Mouse (Mus musculus) adrenal gland, postnatal 4 days (tissue): Measurements from ENCODE around the gene Rufy4. TPM values are rescaled to one million over a fixed set of nuclear protein-coding genes. Genes with fewer than 3 reads are reported as not detected.
A peak's percentile ranks its signal among the peaks of the same experiment; 100 is the strongest.

Experiments used
- DNase-seq, 2 experiments: peaks; one replicate each; pipeline ENCODE4 v3.0.0; 2021 to 2022; ENCODE audit warnings: low spot score in 2 of 2, mixed read lengths in 2 of 2
- total RNA-seq, 2 experiments: library from RNA; stranded (reverse); gene quantifications; 2 replicates each; pipeline ENCODE4 v1.2.3; 2021

The Rufy4 gene
- total RNA-seq, 2 experiments from 2014 or later: 3.9 to 4.0 TPM

DNA sequence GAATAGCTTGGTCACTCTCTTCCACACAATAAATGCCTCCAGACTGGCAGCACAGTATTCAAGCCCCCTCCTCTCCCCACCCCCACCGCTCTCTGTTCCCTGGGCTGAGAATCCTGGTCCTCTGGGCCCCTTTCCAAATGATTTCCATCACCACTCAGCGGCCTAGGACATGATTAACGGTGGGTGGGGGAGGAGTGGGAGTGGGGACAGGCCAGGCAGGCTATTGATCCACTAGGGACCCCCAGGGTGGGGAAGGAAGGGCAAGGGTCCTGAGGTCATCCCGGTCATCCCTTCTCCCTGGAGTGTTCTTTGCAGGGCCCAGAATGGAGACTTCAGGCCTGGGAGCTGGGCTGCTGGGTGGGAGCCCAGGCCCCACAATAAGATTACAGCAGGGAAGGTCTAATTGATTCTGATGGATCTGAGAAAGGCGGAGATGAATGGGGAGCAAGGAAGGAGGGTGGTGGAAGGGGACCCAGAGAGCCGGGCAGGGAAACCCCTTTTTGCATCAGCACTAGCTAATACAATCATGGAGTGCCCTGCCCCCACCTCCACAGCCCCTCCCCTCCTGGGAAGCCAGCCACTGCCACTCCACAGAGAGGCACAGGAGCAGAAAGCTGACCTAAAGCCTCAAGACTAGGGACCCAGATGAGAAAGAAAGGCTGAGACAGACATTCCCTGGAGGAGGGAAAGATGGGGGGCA, 21.5 kb upstream of the Rufy4 start:
- DNase-seq: no peak

DNA sequence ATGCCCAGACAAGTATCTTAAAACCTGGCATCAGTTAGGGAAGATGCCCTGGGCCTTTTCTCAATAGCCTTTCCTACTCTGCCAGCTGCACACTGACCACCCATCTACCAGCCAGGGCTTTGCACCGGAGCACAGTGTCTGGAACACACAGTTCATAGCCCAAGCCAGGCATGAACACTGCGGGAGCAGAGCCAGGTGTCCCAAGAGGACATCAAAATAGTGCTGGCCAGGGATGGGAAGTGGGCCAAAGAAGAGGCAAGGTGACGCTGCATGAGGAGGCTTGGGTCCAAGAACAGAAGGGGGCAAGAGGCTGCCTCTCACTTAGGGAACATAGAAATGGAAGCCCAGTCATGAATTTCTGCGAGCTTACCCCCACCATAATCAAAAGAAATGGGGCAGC, 19.7 kb upstream of the Rufy4 start:
- DNase-seq: no peak

DNA sequence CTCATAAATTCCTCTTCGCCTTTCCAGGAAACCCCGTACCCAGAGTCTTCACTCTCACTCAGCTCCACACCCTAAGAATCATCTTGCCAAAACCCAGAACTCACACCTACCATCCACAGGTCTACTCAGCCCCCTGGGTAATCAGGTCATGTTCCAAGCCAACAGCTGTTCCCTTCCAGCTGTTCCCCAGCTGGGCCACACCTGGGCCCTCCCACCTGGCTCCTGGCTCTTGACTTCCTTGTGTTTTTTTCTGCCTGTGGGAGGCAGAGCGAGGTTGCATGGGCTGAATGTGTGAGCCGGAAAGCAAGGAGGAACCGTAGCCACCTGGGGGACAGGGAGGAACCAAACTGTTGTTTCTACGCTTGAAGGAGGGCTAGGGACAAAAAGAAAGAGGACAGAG, 19.1 kb upstream of the Rufy4 start:
- no peak for DNase-seq

DNA sequence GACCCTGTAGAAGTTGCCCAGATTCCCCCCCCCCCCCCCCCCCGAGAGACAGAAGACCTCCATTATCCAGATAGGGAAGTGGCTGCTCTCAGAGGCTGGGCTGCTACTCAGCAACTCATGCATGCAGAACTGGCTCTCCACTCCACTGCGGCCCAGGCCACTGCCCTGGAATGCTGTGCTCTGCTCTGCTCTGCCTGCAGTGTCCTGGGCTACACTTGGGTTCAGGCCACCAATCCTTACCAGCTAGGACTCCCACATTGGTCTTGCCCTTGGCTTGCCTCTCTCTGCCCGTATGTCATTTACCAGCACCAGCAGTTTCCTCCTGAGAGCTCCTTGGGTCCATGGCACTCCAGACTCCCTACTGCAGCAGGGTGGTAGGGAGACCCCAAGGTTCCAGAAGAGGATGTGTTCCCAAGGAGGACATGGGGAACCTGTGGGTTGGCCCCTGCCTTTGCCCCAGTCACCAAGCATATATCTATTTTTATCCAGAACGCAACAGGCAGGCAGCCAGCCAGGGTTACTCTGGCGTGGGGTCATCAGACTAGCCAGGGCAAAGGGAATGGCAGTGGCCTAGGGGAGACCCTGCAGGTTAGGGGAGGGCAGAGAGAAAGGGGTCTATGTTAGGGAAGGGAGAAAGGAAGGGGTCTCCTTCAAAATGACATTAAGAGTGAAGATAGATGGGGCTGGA, 17.3 kb upstream of the Rufy4 start:
- no peak for DNase-seq

DNA sequence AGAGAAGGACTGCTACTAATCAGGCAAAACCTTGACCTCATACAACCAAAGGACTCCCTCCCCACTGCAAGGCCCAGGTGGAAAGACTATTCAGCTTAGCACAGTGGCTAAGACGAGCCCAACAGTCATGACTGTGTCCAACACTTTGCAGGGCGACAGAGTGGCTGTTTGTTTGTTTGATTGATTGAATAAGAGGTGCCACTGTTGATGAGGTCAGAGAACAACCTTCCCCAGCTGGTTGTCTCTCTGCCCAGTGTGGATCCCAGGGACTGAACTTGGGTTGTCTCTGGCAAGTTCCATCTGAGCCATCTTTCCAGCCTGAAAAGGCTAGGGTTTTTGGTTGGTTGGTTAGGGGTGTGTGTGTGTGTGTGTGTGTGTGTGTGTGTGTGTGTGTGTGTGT, 15.7 kb upstream of the Rufy4 start:
- no peak for DNase-seq

DNA sequence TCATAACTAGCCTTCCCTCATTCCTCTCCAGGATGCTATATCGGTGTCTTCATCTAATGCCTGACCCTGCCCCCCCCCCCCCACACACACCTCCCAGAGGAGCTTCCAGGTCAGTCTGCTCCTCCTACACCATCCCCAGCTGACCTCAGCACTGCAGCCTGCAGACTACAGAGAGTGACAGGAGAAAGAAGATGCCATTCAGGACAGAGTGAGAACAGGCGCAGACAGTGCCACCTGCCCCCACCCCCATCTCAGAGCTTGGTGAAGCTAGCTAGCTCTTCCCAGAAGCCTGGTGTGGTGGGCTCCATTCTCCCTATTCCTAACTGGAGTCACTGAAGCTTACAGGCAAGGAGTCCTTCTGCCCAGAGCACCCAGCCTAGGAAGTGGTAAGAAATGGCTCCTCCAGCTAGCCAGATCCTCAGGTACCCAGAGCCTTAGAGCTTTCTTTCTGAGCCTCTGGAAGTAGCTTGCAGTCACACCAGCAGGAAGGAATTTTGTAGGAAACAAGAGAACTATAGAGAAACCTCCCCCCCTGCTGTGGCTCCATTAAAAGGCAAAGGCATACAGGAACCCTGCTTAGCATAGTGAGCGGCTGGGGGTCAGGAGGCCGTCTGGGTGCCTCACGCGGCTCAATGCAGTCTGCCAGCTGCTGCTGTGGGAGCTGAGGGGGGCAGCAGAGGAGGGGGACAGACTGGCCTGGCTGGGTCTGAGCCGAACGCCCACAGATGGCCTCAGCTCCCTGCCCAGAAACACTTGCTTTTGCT, 14.2 kb upstream of the Rufy4 start:
- DNase-seq: no peak

DNA sequence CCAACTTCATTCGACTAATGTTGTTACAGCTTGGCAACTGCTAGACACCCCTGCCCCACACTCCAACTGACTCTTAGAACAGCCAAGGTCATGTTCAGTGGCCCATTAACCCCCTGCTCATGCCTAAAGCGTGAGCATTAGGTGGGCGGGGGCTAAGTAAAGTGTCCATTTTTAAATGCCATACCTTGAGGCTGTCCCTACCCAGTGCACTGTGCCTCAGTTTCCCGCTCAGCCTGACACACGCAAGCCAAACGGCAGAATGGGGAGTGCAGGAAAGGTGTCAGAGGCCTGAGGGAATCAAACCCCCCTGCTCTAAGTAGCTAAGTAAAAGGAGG, 13.7 kb upstream of the Rufy4 start:
- no peak for DNase-seq

DNA sequence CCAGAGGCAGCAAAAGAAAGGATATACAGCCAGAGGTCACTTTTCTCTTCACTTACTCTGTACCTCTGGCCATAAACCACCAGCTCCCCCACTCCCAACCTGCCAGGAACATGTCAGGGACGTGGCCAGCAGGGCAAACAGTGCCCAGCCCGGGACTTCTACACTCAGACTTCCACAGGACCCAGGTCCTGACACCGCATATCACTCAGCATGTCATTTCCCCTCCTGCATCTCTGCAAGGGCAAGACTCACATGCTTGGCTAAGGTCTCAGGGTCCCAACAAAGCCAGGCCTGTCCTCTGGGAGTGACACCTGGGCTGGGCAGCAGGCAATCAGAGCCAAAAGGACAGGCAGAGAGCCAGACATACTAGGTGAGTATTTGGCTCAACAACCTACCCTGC, 12.3 kb upstream of the Rufy4 start:
- no peak for DNase-seq

DNA sequence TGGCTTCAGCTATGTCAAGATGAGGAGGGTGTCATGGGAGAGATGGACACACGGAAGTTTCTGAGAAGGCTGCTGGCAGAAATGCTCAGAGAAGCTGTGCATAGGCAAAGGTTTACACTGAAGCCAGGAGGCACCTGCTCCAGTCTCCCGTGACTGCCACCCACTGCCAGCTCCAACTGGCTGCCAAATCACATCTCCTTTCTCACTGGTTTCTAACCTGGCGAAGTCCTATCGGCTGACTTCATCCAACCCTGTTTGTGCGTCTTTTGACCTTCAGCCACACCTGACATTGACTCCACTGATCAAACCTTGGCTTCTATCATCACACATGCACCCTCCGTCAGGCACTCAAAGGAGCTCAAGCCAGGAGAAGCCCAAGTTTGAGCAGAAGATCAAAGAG, 7.5 kb upstream of the Rufy4 start:
- no peak for DNase-seq

DNA sequence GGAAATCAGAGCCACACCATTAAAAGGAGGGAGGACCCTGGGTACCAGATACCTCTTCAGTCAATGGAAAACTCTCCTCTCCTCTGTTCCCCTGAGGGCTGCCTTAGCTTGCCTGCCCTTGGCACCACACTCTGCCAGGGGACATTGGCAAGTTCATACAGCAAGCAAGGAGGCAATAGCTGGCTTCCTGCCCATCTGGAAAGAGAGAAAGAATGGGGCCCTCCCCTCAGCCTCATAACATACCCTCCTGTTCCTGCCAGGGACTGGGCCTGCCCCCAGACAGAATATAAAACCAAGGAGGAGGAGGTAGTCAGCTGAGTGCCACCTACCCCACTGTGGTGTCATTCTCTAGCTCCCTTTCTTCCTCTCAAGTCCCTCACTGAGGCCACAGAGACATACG, 6.2 kb upstream of the Rufy4 start:
- DNase-seq: no peak

DNA sequence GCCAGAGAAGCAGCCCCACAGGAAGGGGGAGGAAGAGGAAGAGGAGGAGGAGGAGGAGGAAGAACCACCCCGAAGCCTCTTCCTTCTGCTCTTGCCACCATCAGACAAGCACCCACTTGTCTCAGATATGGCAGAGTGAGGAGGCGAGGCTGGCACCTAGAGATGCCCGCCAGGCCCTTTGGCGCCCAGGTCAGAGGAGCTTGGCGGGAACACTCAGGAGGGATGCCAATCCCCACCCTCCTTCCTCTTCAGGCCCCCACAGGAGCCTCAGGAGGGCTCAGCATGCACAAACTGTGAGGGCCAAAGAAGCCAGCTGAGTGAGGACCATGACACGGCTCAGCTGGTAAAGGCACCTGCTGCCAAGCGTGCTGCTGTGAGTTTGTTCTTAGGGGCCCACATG, 4.2 kb upstream of the Rufy4 start:
- no peak for DNase-seq

DNA sequence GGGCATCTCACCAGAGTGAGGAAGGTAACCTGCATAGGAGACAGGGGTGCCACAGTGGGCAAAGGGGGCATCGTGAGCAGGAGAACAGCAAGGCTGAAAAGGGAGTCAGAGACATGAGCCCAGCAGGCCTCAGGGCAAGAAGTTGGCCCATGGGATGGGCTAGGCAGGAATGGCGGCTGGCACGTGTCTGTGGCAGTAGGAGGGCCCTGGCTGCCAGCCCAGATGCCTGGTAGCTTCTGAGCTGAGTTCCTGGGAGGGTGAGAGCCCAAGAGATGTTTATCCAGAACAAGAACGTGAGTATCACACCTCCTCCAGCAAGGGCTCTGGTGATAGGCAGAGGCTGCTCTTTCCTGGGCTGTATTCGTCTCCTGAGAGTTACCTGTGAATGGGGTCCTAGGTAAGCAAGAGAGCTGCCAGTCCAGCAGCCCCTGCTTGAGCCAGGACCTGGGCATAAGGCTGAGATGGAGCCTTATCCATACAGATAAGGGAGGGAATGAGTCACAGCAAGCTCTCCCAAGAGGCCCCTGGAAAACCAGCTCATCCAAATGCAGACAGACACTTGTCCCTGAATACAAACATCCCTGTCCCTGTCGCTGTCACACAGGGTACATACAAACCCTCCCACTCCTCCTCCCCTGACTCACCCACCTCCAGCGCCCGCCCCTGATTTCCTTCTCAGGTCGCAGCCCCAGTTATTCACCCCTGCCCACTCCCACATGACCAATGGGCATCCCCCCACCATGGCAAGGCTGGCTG, 3.3 kb upstream of the Rufy4 start:
- DNase-seq: peak in 1 of 2 experiments; percentile 24

DNA sequence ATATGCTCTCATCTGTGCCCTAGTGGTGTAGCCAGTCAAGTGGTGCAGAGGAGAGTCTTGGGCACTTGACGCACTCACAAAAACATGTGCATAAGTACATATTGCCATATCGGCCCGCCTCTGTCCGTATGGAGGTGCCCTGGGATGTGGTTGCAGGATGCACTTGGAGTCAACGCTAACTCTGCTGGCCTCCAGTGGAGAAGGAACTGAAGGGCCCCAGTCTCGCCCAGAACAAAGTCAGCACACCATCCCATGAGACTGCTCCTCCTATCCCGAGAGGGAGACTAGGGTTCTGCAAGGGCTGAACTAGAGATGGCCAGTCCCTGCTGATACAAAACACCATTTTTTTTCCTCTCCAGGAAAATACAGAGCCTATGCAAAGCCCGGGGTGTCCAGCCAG, 2.1 kb upstream of the Rufy4 start:
- no peak for DNase-seq

DNA sequence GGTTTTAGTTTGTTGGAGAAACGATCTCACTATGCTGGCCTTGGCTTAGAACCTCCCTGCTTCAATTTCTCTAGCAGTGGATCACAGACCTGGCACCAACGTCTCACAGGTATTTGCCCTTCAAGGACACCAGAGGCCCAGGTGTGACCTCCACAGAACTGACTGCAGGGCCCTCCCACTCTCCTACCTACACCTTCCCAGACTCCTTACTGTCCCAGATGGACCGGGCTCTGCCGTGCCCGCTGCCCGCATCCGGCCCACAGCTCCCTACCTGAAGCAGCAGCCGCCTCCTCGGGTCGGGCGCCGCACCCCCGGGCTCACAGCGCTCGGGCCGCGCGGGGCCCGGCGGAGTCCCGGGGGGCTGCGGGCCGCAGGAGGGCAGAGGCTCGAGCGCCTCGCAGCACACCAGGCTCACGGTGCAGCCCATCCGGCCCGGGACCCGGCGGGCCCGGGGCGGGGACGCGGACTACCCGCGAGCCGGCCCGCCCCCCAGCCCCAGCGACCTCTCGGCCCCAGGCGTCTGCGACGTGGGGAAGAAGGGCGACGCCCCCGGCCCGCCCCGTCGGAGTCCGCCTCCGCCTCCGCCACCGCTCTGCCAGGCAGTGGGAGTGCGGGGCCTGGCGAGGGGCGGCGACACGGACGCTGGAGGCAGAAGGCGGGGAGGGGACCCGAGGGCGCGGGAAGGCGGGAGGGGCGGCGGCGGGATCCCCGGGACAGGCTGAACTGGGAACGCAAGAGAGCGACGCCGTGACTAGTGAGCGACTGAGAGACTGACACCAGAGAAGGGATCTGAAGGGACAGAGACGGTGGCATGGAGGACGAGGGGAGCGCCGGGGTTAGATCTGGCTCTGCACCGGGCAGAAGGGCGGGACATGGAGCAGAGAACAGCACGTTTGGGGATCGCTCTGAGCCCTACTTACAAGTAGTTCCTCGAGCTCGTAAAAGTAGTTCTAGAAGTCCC, 1.0 kb upstream of the Rufy4 start, which contains the start of gene Tns1:
Tns1 (minus strand) TSS at position 429 of the 961 bp plus-strand sequence.
- DNase-seq: peak in 1 of 2 experiments; percentile 14

DNA sequence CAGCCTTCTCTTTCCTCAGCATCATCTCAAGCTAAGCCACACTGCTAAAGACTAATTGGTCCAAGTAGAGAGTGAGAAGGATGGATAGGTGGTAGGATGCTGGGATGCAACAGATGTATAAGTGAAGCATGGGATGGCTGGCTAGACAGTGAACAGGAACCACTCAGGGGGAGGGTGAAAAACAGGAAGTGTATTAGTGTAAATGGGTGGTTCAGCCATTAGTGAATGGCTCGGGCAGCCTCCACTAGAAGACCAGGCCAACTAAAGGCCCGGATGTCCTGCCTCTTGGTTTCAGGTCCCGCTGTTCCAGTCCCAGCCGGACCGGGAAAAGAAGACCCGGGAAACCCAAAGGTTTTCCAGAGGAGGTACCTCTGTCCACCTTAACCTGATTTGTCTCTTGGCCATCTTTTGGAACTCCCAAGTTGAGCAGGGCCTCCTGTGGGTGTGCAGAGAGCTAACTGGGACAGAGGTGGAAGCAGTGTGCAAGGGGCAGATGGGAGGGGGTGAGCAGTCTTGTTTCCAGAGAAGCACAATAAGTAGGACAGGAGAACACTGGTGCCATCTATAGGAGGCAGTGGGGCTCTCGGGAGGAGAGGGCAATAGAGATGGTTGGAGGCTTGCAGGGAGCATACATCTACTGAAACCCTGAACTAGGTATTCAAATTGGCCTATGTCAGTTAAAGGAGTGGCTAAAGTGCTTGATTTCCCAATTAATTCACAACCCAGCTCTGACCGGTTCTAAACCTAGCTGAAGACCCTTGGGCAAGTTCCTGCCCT, 5.7 kb downstream of the Rufy4 start:
- DNase-seq: no peak

DNA sequence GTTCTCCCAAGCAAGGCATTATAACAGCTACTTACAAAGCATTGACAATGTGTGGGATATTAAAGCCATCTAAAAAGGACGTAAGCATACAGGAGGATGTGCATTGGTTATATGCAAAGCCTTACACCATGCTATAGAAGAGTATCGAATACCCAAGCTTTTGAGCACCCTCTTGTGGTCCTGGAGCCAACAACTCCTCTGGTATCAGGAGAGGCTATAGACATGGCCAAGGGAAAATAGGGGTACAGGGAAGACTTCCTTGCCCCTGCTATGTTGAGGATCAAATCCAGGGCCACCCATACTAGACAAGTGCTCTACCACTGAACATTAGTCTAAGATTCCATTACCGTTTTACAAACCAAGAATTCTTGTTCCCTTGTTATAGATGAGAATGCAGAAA, 6.7 kb downstream of the Rufy4 start:
- no peak for DNase-seq

DNA sequence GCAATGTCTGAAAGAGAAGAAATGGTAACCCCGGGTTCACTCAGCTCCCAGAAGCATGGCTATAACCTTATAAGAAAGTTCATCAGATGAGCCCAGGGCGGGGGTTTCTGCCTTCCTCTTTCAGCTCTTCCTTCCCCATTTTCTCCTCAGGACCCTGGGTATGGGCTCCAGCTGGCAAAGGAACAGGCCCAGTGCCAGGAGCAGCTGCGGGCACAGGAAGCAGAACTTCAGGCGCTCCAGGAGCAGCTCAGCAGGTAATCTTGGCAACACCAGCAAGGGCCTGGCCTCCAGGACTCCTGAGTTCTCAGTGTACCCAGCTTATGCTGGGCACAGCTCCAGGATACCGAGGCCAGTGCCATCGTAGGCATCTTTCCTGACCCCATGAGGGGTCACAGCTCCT, 8.6 kb downstream of the Rufy4 start:
- no peak for DNase-seq

DNA sequence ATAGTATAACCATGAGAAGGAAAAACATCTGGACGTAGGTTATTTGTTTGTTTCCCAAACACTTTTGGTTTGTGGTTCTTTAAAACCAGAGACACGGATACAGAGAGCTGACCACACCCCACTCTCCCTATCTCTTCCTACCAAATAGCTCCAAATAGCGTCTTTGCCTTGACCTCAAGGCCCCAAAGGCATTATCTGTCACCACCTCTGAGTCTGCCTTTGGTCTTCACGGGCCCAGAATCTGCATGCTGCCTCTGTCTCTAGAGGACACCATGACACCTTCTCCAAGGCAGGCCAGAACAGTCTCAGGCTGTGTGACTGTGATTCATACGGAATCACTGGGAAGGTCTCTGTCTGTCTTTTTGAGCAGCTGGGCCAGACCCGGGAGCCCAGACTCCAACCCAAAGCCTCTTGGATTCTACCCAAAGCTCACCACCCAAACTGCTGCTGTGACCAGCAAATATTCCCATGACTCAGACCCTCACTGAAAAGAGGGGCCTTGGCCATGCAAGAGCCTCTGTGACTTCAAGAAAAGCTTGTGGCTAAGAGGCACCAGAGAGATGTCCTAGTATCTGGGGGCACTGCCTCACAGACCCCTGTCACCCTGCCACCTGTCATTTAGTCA, 10.1 kb downstream of the Rufy4 start:
- DNase-seq: no peak

DNA sequence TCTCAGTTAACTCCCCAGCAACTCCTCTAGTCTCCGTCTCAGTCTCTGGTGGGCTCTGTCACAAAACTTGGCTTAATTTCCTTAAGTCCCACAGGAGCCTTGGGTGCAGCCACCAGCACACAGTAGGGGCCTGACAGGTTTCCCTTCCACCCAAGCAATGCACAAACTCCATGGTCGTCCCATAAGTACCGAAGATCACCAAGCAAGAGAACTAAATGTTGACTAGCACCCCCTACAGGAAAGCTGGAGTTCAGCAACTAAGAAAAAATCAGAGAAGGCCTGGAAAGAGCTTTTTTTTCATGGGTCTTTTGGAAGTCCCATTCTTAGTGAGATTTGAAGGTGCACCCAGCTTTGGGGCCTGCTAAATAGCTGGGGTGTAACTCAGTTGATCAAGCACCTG, 14.1 kb downstream of the Rufy4 start:
- no peak for DNase-seq
